ENCODE assay signal across 9 mouse cellular contexts in the genomic region with DNA sequence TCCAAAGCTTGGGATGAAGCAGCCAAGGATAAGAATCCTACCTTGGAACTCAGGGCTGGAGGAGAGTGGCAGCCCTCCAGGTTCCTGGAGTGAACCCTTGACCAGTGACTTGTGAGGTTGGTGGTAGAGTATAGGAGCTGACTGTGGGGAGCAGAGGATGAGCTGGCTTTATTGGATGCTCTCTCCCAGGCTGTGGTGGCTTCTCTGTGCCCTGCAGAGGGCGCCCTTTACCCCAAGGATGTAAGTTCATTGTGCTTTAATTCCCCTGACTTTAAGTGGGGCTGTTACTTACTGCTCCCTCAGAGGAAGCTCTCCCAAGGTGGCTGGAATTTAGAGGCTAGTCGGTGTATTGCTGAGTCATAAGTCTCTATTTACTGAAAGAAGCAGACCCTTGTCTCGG. TPM values are rescaled to one million over a fixed set of nuclear protein-coding genes. Genes with fewer than 3 reads are reported as not detected.
DNase-seq lines count a peak whose midpoint lies in the region; ATAC-seq and TF ChIP-seq lines count a peak whose summit lies in the region.
"Had no signal": no experiment of that assay in that cellular context is flagged by ENCODE, and none has a peak within 500 bp of the region (broad histone marks: within the 10 kb centered on the region; RNA-seq: fewer than 3 reads in every experiment).

No protein-coding gene starts in this region.

- DNase-seq in right cerebral cortex, adult 18-20 months, result peak; percentile 47
- no peak for DNase-seq in right cerebral cortex, postnatal 36 days (ENCODE audit: low spot score in 2 of 2)
- peak; percentile 38 for DNase-seq in c-Kit-positive CD71-positive TER-119-negative erythroid progenitor cells, embryonic 14.5 days (ENCODE audit: low read depth)
- DNase-seq in frontal cortex, postnatal 36 days (ENCODE audit: low spot score in 2 of 2), result peak; percentile 23 to 51
- DNase-seq in lung, embryonic 14.5 days, result peak; percentile 72
- peak; percentile 48 for DNase-seq in right cerebral cortex, postnatal 4 days
- DNase-seq in urinary bladder, postnatal 4 days (ENCODE audit: low spot score in 2 of 2), result peak; percentile 39 to 69

- WGBS in kidney, embryonic 14.5 days, result 35% methylated on average over 3 of the region's 3 CpGs
- WGBS in lung, embryonic 14.5 days, result 36% methylated on average over 3 of the region's 3 CpGs

- no peaks in the 10 kb centered on the region for H3K27me3 ChIP-seq in kidney, embryonic 14.5 days (ENCODE audit: control insufficient read depth, insufficient read depth, low read length)
- H3K27me3 ChIP-seq in lung, embryonic 14.5 days (ENCODE audit: insufficient read depth, low read length), result no peaks in the 10 kb centered on the region
- H3K27me3 ChIP-seq: midbrain, embryonic 12.5 days had no signal

- peak; percentile 51 for TF ChIP-seq CTCF in lung, embryonic 14.5 days (IDR thresholded peaks at IDR 0.05; ENCODE audit: low read depth)

- 0 out of 2 replicates have a peak, but pooled peaks cover 3% of the 10 kb centered on the region for H3K36me3 ChIP-seq in kidney, embryonic 14.5 days (ENCODE audit: control insufficient read depth, insufficient read depth, low read length)
- no peaks in the 10 kb centered on the region for H3K36me3 ChIP-seq in lung, embryonic 14.5 days (ENCODE audit: insufficient read depth)

- no peaks in the 10 kb centered on the region for H3K9me3 ChIP-seq in kidney, embryonic 14.5 days (ENCODE audit: control insufficient read depth, low read length)
- no peaks in the 10 kb centered on the region for H3K9me3 ChIP-seq in lung, embryonic 14.5 days (ENCODE audit: low read depth, low read length)
- H3K9me3 ChIP-seq: midbrain, embryonic 12.5 days had no signal

- no peak overlapping the region for H3K4me3 ChIP-seq in kidney, embryonic 14.5 days (ENCODE audit: low read length)
- H3K4me3 ChIP-seq in lung, embryonic 14.5 days (ENCODE audit: low read depth, low read length), result no peak overlapping the region
- H3K4me3 ChIP-seq: midbrain, embryonic 12.5 days had no signal

- no peak overlapping the region for H3K9ac ChIP-seq in kidney, embryonic 14.5 days (ENCODE audit: low read depth, low read length)
- no peak overlapping the region for H3K9ac ChIP-seq in lung, embryonic 14.5 days
- H3K9ac ChIP-seq: midbrain, embryonic 12.5 days had no signal

- H3K4me2 ChIP-seq in kidney, embryonic 14.5 days (replicated peaks; ENCODE audit: low read depth, low read length), result no peak overlapping the region
- H3K4me2 ChIP-seq in lung, embryonic 14.5 days, result no peak overlapping the region
- H3K4me2 ChIP-seq: midbrain, embryonic 12.5 days had no signal

- 0 out of 2 replicates have a peak, but pooled peaks have one; percentile 49 for ATAC-seq in kidney, embryonic 14.5 days (ENCODE audit: low FRiP score, low TSS enrichment)
- no peak for ATAC-seq in lung, embryonic 14.5 days (ENCODE audit: insufficient read depth)

- H3K4me1 ChIP-seq in kidney, embryonic 14.5 days (ENCODE audit: control insufficient read depth, insufficient read depth, low read length), result peaks cover 7% of the 10 kb centered on the region; the same call in 1 of the 2 replicates
- no peaks in the 10 kb centered on the region for H3K4me1 ChIP-seq in lung, embryonic 14.5 days (ENCODE audit: insufficient read depth)

- no peak overlapping the region for H3K27ac ChIP-seq in kidney, embryonic 14.5 days (ENCODE audit: low read depth, low read length)
- H3K27ac ChIP-seq in lung, embryonic 14.5 days (ENCODE audit: low read depth), result no peak overlapping the region
- H3K27ac ChIP-seq: midbrain, embryonic 12.5 days had no signal

RNA-seq across cellular contexts. Expression of gene Evl, which starts 58.6 kb away (rescaled TPM):
- 73.7 and 91.5 TPM in 2 replicates for polyA plus RNA-seq in kidney, embryonic 14.5 days (2014; fragmentation: Nextera tagmentation; extraction: Ambion mirVana)
- polyA plus RNA-seq in lung, embryonic 14.5 days (2014; fragmentation: Nextera tagmentation; extraction: Ambion mirVana), result 79.2 and 88.7 TPM in 2 replicates

Comparison
In these comparisons a context has a peak if more than half of its experiments do, and no peak if none do; other contexts are left out.
1. DNase-seq: peak in right cerebral cortex, adult 18-20 months (single experiment), c-Kit-positive CD71-positive TER-119-negative erythroid progenitor cells, embryonic 14.5 days (single experiment), frontal cortex, postnatal 36 days (2 of 2), lung, embryonic 14.5 days (single experiment), right cerebral cortex, postnatal 4 days (single experiment) and urinary bladder, postnatal 4 days (2 of 2); none in right cerebral cortex, postnatal 36 days (0 of 2).